Mouse (Mus musculus) midbrain, postnatal 0 days (tissue): ENCODE results near the gene Exoc4. TPM values are rescaled to one million over a fixed set of nuclear protein-coding genes. Genes with fewer than 3 reads are reported as not detected.

Experiments
- ATAC-seq: fragments of 200-750 bp; cut with Nextera tagmentation; 2 replicates; pipeline ENCODE4 v1.8.0; 2017; ENCODE audit warnings: moderate number of reproducible peaks, mild to moderate bottlenecking, moderate TSS enrichment, moderate library complexity; ENCODE audit not compliant: low FRiP score
- DNase-seq: peaks from one replicate; pipeline ENCODE4 v3.0.0-alpha.2; 2015; ENCODE audit warnings: low spot score
- H3K27ac ChIP-seq: fragments of 300-500 bp; sonication (generic); 2 replicates; pipeline ENCODE4 v1.5.1; 2014; ENCODE audit warnings: low read depth, mild to moderate bottlenecking, low read length, mixed read lengths
- H3K27me3 ChIP-seq: fragments of 300-500 bp; sonication (generic); 2 replicates; pipeline ENCODE4 v1.6.1; 2014; ENCODE audit warnings: low read length, control low read depth, mixed read lengths; ENCODE audit not compliant: insufficient read depth
- H3K36me3 ChIP-seq: fragments of 300-500 bp; sonication (generic); 2 replicates; pipeline ENCODE4 v1.6.1; 2014; ENCODE audit warnings: low read length, control low read depth, mixed read lengths; ENCODE audit not compliant: insufficient read depth
- H3K4me1 ChIP-seq: fragments of 300-500 bp; sonication (generic); 2 replicates; pipeline ENCODE4 v1.6.1; 2014; ENCODE audit warnings: mild to moderate bottlenecking, control low read depth, antibody characterized with exemption, low read length, mixed read lengths; ENCODE audit not compliant: insufficient read depth
- H3K4me2 ChIP-seq: fragments of 300-500 bp; sonication (generic); 2 replicates; pipeline ENCODE4 v1.6.1; 2014; ENCODE audit warnings: low read depth, mild to moderate bottlenecking, low read length, mixed read lengths; ENCODE audit not compliant: poor library complexity, severe bottlenecking
- H3K4me3 ChIP-seq: fragments of 300-500 bp; sonication (generic); 2 replicates; pipeline ENCODE4 v1.5.1; 2014; ENCODE audit warnings: low read depth, mild to moderate bottlenecking, low read length, moderate library complexity
- H3K9ac ChIP-seq: fragments of 300-500 bp; sonication (generic); replicated peaks from 2 replicates; pipeline ENCODE4 v1.6.1; 2014; ENCODE audit warnings: mild to moderate bottlenecking, low read length, moderate library complexity, mixed read lengths; ENCODE audit not compliant: poor library complexity, severe bottlenecking
- H3K9me3 ChIP-seq: fragments of 300-500 bp; sonication (generic); 2 replicates; pipeline ENCODE4 v1.6.1; 2016; ENCODE audit warnings: low read length, control low read depth
- CTCF ChIP-seq: IDR thresholded peaks from 2 replicates; pipeline ENCODE4 v1.5.1; 2016; ENCODE audit warnings: antibody characterized with exemption, mild to moderate bottlenecking
- WGBS: fragments of 180-500 bp; shearing (Covaris S2); extraction: QIAGEN DNeasy Blood & Tissue Kit; methylation state at CpG from one replicate; pipeline ENCODE4 v1.1.7; 2014; 5-methylcytosine and 5-hydroxymethylcytosine counted together
- polyA plus RNA-seq: library from polyadenylated mRNA; unstranded; fragments of >200 nt; fragmentation: Nextera tagmentation; extraction: Ambion mirVana; gene quantifications from 2 replicates; pipeline ENCODE4 v1.2.1, GENCODE M21; 2015
- total RNA-seq: library from RNA; depleted of rRNA; stranded (reverse); fragments of >200 nt; gene quantifications from 2 replicates; pipeline ENCODE4 v1.2.3, GENCODE M21; 2014

Gene Exoc4
- total and polyA plus RNA-seq, 2 experiments from 2014 or later, result 29.5 to 72.5 TPM

DNA sequence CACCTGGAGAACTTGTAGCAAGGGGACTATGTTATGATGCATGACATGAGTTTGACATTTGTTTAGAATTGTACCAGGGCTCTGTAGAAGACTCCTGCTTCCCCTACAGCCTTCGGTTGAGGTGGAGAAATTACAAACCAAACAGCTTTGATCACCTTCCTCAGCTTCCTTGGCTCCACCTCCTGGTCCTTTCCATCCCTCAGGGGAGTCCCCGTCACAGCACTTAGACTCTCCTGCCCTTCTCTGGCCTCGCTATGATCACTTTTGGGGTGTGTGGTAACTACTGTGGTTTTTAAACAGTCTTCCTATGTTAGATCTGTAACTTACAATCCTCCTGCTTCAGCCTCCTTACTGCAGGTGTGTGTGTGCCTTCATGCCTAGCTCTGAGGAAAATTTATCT lies 434.6 kb downstream of the Exoc4 start:
- H3K9me3 ChIP-seq, result no peaks in the 10 kb centered on the region
- no peaks in the 10 kb centered on the region for H3K27me3 ChIP-seq
- H3K9ac ChIP-seq, result no peak overlapping the region
- no peaks in the 10 kb centered on the region for H3K4me1 ChIP-seq
- DNase-seq (no peak), ATAC-seq (no peak)
- no peaks in the 10 kb centered on the region for H3K36me3 ChIP-seq
- H3K4me3 ChIP-seq, result no peak overlapping the region
- H3K27ac ChIP-seq, result no peak overlapping the region
- no peak for TF ChIP-seq CTCF
- 78% methylated on average over 3 of the region's 3 CpGs for WGBS
- no peak overlapping the region for H3K4me2 ChIP-seq

DNA sequence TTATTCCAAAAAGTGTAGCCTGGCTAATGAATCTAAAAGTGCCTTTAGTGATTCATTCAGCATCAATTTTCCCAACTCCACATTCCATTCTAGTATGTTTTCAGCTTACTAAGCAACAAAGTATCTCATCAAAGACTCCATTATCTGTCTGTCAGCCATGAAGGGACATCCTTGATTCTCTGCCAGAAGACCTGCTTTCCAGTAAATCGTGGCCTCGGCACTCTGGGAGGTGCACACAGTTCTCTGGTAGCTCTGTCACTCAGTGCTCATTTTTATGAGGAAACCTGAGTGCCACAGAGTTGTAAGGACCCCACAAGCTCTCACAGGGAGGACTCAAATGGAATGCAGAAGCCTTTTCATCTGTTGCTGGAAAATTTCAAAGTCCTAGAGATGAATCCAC lies 436.4 kb downstream of the Exoc4 start:
- no peaks in the 10 kb centered on the region for H3K9me3 ChIP-seq
- WGBS, result 29% methylated on average over 2 of the region's 2 CpGs
- no peaks in the 10 kb centered on the region for H3K4me1 ChIP-seq
- H3K4me3 ChIP-seq, result no peak overlapping the region
- no peaks in the 10 kb centered on the region for H3K36me3 ChIP-seq
- no peak for DNase-seq
- no peak overlapping the region for H3K27ac ChIP-seq
- no peak for TF ChIP-seq CTCF
- no peak overlapping the region for H3K9ac ChIP-seq
- no peaks in the 10 kb centered on the region for H3K27me3 ChIP-seq
- ATAC-seq, result no peak
- H3K4me2 ChIP-seq, result no peak overlapping the region

DNA sequence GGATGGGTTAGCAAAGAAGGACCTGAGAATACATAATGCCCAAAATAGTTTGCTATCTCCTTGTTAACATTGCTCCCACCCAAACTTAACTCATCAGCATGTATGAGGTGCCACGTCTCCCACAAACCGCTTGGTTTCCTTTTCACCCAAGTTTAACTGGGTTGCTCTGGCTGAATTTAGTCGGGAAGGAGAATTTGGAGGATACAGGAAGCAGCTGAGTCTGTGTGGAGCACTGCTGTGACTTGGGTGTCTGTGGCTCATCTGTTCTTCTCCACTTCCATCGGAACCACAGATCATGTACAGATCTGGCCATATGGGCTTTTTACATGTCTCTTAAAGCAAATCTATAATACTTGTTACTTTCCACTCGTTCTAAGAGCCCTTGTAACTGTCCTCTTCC lies 441.7 kb downstream of the Exoc4 start:
- Histone ChIP-seq H3K9ac (no peak overlapping the region), H3K4me3 (no peak overlapping the region), H3K4me2 (no peak overlapping the region), H3K4me1 (no peaks in the 10 kb centered on the region), H3K36me3 (no peaks in the 10 kb centered on the region), H3K9me3 (no peaks in the 10 kb centered on the region), H3K27me3 (no peaks in the 10 kb centered on the region), H3K27ac (no peak overlapping the region)
- WGBS, result 90% methylated on average over 5 of the region's 5 CpGs
- DNase-seq (no peak), ATAC-seq (no peak)
- no peak for TF ChIP-seq CTCF

DNA sequence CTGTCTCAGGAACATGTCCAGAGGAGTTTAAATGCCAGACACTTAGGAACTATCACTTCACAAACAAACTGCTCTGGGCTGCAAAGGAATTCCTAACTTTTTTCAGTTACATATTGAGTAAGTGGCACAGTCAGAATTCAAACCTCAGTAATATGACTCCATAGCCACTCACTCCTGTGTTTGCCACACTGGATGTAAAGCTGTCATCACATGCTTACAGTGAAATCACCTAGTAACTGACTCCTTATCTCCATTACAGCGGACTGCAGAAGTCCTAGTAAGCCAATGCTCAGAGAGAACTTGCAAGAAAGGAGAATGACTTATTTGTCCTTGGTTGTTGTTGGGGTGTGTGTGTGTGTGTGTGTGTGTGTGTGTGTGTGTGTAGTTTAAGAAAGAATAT lies 448.1 kb downstream of the Exoc4 start:
- no peaks in the 10 kb centered on the region for H3K9me3 ChIP-seq
- H3K4me2 ChIP-seq, result no peak overlapping the region
- DNase-seq, result no peak
- no peak overlapping the region for H3K27ac ChIP-seq
- WGBS, result 91% methylated on average over 1 of the region's 1 CpGs
- H3K4me3 ChIP-seq, result no peak overlapping the region
- no peaks in the 10 kb centered on the region for H3K36me3 ChIP-seq
- TF ChIP-seq CTCF, result no peak
- no peaks in the 10 kb centered on the region for H3K4me1 ChIP-seq
- no peak for ATAC-seq
- H3K9ac ChIP-seq, result no peak overlapping the region
- H3K27me3 ChIP-seq, result no peaks in the 10 kb centered on the region

DNA sequence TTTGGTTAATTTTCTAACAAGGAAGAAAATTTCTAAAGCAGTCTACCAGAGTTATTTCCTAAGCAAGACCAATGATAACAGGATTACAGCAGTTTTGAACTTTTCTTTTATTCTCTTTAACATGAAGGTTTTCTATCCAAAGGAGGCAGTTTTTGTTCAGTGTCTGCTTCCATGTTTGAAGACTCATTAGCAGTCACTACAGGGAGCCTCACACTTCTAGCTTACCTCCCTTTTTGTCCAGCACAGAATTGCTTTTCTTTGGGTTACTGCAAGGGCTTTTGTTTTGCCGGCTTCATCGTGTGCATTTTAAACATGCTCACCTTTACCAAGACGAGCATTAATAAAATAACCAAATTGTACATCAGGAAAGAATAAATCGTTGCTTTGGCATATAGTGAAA lies 460.0 kb downstream of the Exoc4 start:
- DNase-seq, result no peak
- WGBS, result 19% methylated on average over 4 of the region's 4 CpGs

DNA sequence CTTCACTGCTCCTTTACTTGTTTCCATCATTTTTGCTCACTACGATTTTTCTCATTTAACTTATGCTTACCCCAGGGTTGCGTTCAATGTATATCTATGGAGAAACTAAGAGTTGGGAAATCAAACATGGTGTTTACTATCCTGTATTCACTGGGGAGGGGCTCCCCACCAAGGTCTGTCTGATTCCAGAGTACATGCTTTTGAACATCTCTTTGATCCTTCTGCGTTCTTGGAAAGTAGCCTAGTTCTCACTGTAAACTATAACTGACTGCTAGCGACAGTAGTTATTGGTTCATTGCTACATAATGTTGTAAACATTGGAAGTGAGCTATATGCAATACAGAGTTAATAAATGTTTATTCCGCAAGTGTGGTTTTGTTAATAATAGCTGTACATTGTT lies 460.5 kb downstream of the Exoc4 start:
- no peak for DNase-seq
- H3K4me3 ChIP-seq, result no peak overlapping the region
- no peaks in the 10 kb centered on the region for H3K4me1 ChIP-seq
- no peak overlapping the region for H3K27ac ChIP-seq
- no peaks in the 10 kb centered on the region for H3K27me3 ChIP-seq
- H3K4me2 ChIP-seq, result no peak overlapping the region
- H3K9ac ChIP-seq, result no peak overlapping the region
- ATAC-seq, result no peak
- H3K36me3 ChIP-seq, result no peaks in the 10 kb centered on the region
- no peak for TF ChIP-seq CTCF
- WGBS, result 50% methylated on average over 5 of the region's 5 CpGs
- H3K9me3 ChIP-seq, result no peaks in the 10 kb centered on the region

More for the DNA sequence above, 460.0 kb downstream of the Exoc4 start:
- H3K4me3 ChIP-seq, result no peak overlapping the region
- no peak overlapping the region for H3K4me2 ChIP-seq
- no peak overlapping the region for H3K27ac ChIP-seq
- ATAC-seq, result no peak
- no peak overlapping the region for H3K9ac ChIP-seq
- no peaks in the 10 kb centered on the region for H3K9me3 ChIP-seq
- H3K36me3 ChIP-seq, result no peaks in the 10 kb centered on the region
- TF ChIP-seq CTCF, result no peak
- H3K4me1 ChIP-seq, result no peaks in the 10 kb centered on the region
- H3K27me3 ChIP-seq, result no peaks in the 10 kb centered on the region

DNA sequence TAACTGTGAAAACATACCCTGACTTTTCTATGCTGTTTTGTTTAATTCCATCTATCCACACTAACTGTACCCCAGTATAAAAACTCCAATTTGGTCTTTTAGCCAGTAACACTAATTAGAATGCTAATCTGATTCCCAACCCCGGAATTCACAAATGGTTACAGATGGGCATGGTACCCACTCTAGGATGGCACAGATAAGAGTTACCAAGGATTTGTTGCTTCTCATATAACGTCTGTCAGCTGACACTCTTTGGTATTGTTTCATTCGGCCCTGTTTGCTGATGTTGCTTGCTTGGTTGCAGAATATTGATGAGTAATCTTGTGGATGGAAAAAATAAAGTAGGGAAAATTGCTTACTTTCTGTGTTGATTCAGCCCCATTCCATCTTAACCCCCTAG lies 462.9 kb downstream of the Exoc4 start:
- no peak overlapping the region for H3K9ac ChIP-seq
- no peaks in the 10 kb centered on the region for H3K27me3 ChIP-seq
- DNase-seq, result no peak
- no peak for ATAC-seq
- no peak overlapping the region for H3K27ac ChIP-seq
- H3K4me1 ChIP-seq, result no peaks in the 10 kb centered on the region
- H3K4me3 ChIP-seq, result no peak overlapping the region
- TF ChIP-seq CTCF, result no peak
- WGBS, result 39% methylated on average over 3 of the region's 3 CpGs
- no peaks in the 10 kb centered on the region for H3K36me3 ChIP-seq
- no peak overlapping the region for H3K4me2 ChIP-seq
- no peaks in the 10 kb centered on the region for H3K9me3 ChIP-seq
